Mouse (Mus musculus) MEL-GATA-1-ER (cell line): ENCODE data around the gene Tead1.

Source experiments
- DNase-seq: peaks from one replicate; pipeline ENCODE4 v3.0.0-alpha.2; 2012; ENCODE audit warnings: low read depth; ENCODE audit errors: extremely low read depth

Tead1 gene

DNA sequence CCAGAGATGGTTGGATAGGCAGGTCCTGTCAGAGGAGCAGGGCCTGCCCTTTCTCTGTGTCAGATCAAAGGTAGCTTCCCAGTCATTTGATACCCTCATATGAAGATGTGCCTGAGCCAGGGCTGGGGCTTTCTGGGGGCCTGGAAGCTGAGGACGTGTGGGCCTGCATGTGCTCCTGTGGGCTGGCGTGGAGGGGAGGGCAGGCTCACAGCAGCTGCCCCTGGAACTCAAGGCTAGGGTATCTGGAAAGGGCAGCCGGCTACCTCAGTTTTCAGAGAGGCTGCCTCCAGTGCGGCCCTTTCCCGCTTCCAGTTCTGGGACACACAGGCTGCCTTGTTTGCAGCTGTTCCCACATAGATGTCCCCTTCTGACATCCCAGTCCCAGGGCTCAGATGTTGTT lies 96.7 kb downstream of the Tead1 start:
- DNase-seq = no peak

DNA sequence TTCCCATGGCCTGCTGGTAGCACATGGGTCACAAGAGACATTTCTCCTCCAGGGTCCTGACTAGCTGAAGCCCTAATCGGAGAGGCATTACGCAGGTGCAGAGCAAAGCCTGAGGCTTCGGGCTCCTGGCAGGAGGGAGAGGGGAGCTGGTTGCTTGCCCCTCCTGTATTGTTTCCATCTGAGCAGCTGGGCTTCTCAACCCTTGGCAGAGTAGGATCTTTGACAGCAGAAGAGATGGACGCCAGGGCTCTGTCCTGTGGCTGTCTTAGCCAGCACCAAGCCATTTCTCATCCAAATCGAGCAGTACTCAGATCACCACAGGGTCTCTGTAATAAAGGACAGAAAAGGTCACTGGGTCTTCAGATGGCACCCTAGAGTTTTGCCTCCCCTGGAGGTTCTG lies 97.6 kb downstream of the Tead1 start:
- DNase-seq = no peak

GRCm38 (mm10) chr7:112779636-112780035 lies 100.5 kb downstream of the Tead1 start:
- no peak for DNase-seq

- no peak for DNase-seq
Measured at GRCm38 (mm10) chr7:112780910-112781309, 101.8 kb downstream of the Tead1 start.

DNA sequence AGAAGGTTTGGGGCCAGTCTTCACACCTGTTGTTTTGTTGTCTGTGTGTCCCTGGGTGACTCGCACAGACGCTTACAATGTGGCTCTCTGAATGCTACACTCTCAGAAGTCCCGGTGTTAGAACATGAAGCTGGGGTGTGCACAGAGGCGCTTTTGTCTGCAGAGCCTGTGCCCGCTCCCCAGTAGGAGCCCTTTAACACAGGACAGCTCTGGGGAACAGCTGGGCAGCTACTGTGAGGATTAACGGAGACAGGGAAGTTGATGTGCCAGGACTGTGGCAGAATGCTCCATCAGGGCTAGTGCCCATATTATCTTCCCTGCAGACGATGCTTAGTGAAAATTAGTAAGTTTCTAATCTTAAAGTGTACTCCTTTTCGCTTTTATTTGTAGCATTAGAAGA lies 102.9 kb downstream of the Tead1 start:
- DNase-seq = no peak

DNA sequence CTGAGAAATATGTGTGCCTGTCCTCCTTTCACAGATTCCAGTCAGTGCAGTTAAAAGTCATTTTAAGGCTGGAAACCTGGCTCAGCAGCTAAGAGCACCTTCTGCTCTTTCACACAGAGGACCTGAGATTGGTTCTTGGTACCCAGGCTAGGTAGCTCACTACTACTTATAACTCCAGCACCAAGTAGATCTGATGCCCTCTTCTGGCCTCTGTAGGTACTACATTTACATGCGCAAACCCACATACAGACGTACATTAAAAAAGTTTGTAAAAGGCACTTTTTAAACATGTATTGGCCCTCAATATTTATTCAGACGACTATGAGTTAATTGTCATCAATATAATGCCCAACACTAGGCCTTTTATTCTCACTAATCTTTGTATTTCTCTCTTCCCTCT lies 105.2 kb downstream of the Tead1 start:
- DNase-seq = no peak

- DNase-seq = no peak
Measured at GRCm38 (mm10) chr7:112785271-112785670, 106.2 kb downstream of the Tead1 start.

DNA sequence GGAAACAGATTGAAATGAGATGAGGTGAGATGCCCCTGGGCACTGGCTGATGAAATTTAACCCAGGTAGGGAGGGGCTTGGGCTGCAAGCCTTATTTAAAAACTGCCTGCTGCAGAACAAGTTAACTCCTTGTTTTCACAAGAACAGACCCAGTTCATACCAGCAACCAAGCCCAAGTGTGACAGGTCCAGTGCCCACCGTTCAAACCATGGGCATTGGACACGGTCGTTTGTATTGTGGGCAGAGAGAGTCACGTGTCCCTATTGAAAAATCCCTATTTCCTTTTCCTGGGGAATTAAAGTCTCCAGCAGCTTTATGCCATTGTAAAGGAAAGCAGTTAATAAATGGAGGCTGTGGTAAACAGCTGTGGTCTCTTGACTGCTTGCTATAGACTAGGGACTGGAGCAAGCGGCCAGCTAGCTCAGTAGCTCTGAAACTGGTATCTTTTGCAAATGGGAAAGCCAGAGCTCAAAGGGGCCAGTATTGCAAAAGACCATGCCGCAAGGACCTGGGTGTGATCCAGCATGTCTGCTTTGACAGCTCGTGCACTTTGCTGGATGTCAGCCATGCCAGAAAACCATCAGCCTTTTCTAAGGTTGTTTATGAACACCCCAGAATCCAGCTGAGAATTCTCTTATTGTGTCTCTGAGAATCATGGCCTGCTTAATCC lies 107.6 kb downstream of the Tead1 start:
- DNase-seq = no peak

GRCm38 (mm10) chr7:112787281-112787680 lies 108.2 kb downstream of the Tead1 start:
- no peak for DNase-seq

DNA sequence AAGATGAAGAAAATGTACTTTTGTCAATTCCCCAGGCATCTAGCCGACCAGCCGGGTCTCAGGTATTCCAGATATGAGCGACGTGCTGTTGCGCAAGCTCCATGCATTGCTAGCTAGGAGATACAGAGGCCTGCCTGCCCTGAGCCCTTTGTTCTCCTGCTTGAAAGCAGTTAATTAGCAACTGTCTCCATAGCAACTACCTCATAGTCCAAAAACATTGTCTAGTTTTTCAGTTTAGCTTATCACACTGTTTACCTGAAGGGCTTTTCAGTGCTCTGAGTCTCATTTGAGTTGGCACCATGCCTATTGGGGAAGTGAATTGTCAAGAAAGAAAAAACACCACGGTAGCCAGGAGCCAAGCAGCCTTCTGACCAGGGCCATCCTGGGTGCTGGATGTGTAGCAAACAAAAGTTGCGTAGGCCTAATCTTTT lies 109.2 kb downstream of the Tead1 start:
- DNase-seq = no peak

DNA sequence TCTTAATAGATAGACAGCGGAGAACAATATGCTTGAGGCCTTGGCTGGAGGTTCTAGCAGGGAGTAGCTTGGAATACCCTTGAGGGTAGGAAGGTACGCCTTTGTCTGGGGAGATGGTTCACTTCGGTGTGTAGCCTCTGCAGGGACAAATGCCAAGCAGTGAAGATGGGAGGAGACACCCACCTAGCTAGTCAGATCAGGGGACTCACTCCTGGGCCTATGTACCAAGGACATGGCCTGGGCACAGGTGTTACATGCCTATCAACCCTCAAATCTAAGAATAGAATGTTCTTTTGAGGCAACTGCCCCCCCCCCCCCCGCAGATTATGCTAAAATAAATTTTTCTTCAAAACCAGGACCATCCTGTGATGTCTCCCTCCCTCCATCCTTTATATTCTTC lies 110.6 kb downstream of the Tead1 start:
- no peak for DNase-seq

DNA sequence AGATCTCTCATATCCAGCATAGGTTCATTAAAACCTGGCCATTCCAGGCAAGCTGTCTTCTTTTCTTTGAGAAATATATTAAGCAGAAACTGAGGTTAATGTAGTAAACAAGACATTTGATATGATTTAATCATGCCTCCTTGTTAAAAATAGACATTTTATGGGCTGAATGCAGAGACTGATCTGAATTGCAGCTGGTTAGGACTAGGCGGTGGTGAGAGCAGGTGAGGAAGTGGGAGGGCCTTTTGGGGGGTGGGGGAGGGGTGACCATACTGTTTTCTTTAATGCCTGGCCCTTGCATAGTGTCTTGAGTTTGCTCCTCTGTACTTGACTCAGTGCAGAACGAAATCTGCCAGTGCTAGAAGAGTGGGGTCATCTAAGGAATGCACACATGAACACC lies 111.2 kb downstream of the Tead1 start:
- DNase-seq = no peak

DNA sequence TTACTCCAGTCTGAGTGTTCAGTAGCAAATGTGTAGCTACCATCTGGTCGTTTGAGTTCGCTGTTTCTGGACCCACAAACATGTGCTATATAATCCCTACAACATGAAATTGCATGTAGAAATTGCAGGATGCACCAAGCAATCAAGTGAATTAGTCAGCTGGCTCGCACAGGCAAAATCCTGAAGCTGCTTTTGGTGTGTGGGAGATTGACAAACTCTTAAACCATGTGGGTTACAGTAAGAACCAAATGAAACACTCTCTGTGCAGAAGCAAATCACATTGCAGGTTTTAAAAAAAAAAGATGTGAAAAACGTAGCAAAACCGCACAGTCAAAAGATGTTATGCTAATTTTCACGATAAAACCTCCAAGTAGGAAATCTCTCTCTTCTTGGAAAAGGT lies 113.6 kb downstream of the Tead1 start:
- DNase-seq = no peak

- DNase-seq = no peak
Measured at GRCm38 (mm10) chr7:112793903-112794302, 114.8 kb downstream of the Tead1 start.

DNA sequence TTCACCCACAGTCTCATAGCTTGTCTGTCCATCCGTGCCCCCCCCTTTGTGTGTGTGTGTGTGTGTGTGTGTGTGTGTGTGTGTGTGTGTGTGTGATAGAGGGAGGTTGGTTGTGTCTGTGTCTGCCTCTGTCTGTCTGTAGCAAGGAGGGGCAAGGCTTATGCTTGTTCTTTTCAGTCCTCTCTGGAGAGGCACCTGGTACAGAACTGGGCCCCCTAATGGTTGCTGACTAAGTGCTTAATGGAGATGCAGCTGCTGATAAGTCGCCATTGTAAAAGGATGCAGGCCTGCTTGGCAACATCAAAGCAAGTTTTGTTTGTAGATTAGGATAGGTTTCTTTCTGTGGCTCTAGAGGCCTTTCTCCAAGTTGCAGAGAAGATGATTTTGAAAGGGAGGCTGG lies 115.4 kb downstream of the Tead1 start:
- DNase-seq = no peak

DNA sequence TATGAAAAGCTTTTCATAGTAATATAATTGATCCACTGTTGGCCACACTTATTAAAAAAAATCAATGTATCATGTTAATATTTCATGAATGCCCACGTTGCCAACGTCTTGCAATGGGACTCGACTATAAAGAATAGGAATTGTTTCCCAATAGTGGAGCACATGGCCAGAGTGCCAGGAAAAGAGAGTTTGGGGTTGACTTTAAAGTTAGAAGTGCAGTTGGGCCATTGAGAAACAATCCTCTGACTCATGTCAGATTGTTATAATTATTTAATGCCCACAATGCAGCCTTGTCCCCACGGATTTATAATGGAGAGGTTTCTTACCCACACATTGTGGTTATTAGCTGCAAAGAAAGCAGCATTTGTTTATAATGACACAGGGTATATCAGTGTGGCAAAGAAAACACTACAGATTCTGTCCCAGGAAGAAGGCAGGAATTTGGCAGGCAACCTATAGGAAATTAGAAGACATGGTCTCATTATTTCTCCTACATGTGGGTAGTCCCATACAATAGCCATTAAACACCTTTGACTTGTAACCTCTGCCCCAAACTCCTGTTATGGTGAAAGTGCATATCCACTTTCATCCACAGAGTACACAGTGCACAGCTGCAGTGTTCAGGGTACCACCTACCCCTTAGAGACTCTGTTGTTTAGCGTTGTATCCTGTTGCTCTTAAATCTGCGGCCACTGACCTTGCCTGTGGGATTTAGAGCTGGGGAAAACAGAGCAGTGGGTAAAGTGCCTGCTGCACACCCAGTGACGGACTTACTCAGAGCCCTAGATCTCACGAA lies 118.6 kb downstream of the Tead1 start:
- no peak for DNase-seq

GRCm38 (mm10) chr7:112801706-112802105 lies 122.6 kb downstream of the Tead1 start:
- DNase-seq = no peak

- no peak for DNase-seq
Measured at GRCm38 (mm10) chr7:112806718-112807400, 127.7 kb downstream of the Tead1 start.

DNA sequence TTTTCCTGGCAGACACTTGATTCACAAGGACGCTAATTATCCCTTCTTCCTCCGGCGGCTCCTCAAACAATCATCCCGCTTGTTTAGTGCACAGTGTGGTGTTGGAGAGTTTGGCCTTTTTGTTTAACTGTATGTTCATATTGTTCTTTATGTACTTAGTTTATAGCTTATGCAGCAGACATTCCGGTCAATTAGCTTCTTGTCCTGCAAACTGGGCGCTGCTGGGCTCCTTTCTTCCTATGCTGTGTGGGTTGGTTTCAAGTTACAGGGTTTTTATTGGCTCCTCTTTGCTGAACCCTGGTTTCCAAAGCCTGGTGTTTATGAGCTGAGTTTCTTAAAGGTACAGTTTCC lies 128.3 kb downstream of the Tead1 start:
- DNase-seq = no peak

- no peak for DNase-seq
Measured at GRCm38 (mm10) chr7:112810752-112811151, 131.6 kb downstream of the Tead1 start.

GRCm38 (mm10) chr7:112812037-112812775 lies 133.1 kb downstream of the Tead1 start:
- no peak for DNase-seq

GRCm38 (mm10) chr7:112813163-112813562 lies 134.0 kb downstream of the Tead1 start:
- DNase-seq = no peak
